Mouse (Mus musculus): ENCODE measurements around the gene Ubap1l.

- TF ChIP-seq CTCF (IDR thresholded peaks at IDR 0.05; ENCODE audit: extremely low read depth, insufficient read length, insufficient replicate concordance, low read depth, low read length) (no peak), POLR2A (IDR thresholded peaks at IDR 0.05; ENCODE audit: low read depth, low read length) (no peak)
Measured at GRCm38 (mm10) chr9:65322255-65322900, 38.5 kb upstream of the Ubap1l start.
